Mouse (Mus musculus) lung, adult 2 months (tissue): ENCODE measurements around the gene Mlec. TPM values are rescaled to one million over a fixed set of nuclear protein-coding genes. Genes with fewer than 3 reads are reported as not detected.
"Not testable (repeated sequence)": the region's sequence is repeated elsewhere in the genome, so short reads cannot be mapped to it uniquely, and the experiment has no call there.

Source experiments
- DNase-seq: peaks from one replicate; pipeline ENCODE4 v3.0.0; 2022
- H3K4me1 ChIP-seq: fragments of 200-500 bp; 2 replicates; pipeline ENCODE4 v1.6.1; 2011; ENCODE audit warnings: low read length; ENCODE audit not compliant: control insufficient read depth, insufficient read depth
- H3K4me3 ChIP-seq: fragments of 200-500 bp; replicated peaks from 2 replicates; pipeline ENCODE3; 2011; ENCODE audit warnings: low read depth, mild to moderate bottlenecking, control low read depth, low read length; ENCODE audit errors: extremely low read depth
- CTCF ChIP-seq: fragments of 200-500 bp; IDR thresholded peaks from 2 replicates; pipeline ENCODE4 v1.5.1; 2011; ENCODE audit warnings: mild to moderate bottlenecking, low read length, control low read depth; ENCODE audit not compliant: insufficient read depth
- POLR2A ChIP-seq: fragments of 200-500 bp; IDR thresholded peaks from 2 replicates; pipeline ENCODE4 v1.6.1; 2011; ENCODE audit warnings: low read depth, mild to moderate bottlenecking, control low read depth, low read length, borderline replicate concordance; ENCODE audit errors: extremely low read depth
- WGBS: fragments of 180-500 bp; shearing (Covaris S2); methylation state at CpG from one replicate; pipeline ENCODE4 v1.1.7; 2018; 5-methylcytosine and 5-hydroxymethylcytosine counted together
- polyA plus RNA-seq: library from polyadenylated mRNA; depleted of rRNA; stranded (reverse); fragments of >200 nt; gene quantifications from 2 replicates; pipeline ENCODE4 v1.2.3, GENCODE M21; 2012

Mlec gene
- polyA plus RNA-seq, 1 experiment, result 53.8 TPM

- 57% methylated on average over 9 of the region's 9 CpGs for WGBS
Measured at GRCm38 (mm10) chr5:115165351-115165750, 7.4 kb upstream of the Mlec start.

GRCm38 (mm10) chr5:115164446-115164845 lies 6.5 kb upstream of the Mlec start:
- peaks cover 12% of the 10 kb centered on the region for H3K4me1 ChIP-seq
- not testable (repeated sequence) for H3K4me3 ChIP-seq, DNase-seq
- WGBS, result 78% methylated on average over 4 of the region's 4 CpGs

More at GRCm38 (mm10) chr5:115165351-115165750, 7.4 kb upstream of the Mlec start:
- DNase-seq, result no peak
- Histone ChIP-seq H3K4me3 (no peak overlapping the region), H3K4me1 (peaks cover 12% of the 10 kb centered on the region)
- TF ChIP-seq CTCF, result peak; percentile 43
- no peak for TF ChIP-seq POLR2A

DNA sequence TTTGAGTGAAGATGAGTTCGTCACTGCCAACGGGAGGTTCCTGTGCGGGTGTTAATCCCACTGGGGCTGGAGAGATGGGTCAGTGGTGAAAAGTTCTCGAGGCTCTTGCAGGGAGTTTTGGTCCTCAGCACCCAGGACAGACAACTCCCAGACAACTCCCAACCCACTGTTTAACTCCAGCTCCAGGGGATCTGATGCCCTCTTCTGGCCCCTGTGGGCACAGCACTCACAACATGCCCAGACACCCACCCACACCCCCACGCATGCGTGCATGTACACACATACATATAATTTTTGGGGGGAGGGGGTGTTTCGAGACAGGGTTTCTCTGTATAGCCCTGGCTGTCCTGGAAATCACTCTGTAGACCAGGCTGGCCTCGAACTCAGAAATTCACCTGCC lies 5.6 kb upstream of the Mlec start:
- peak; percentile 62 for DNase-seq
- no peak overlapping the region for H3K4me3 ChIP-seq
- TF ChIP-seq CTCF (peak; percentile 69), POLR2A (no peak)
- WGBS, result 48% methylated on average over 8 of the region's 8 CpGs
- H3K4me1 ChIP-seq, result peaks cover 12% of the 10 kb centered on the region

GRCm38 (mm10) chr5:115161940-115162279 lies 3.9 kb upstream of the Mlec start:
- H3K4me3 ChIP-seq, H3K4me1 ChIP-seq, DNase-seq: not testable (repeated sequence)
- WGBS, result 86% methylated on average over 1 of the region's 1 CpGs

- TF ChIP-seq POLR2A (no peak), CTCF (no peak)
- no peak for DNase-seq
- no peak overlapping the region for H3K4me3 ChIP-seq
- peaks cover 6% of the 10 kb centered on the region for H3K4me1 ChIP-seq
- WGBS, result 28% methylated on average over 13 of the region's 13 CpGs
Measured at GRCm38 (mm10) chr5:115161064-115161939, 3.3 kb upstream of the Mlec start.

- Histone ChIP-seq H3K4me3 (no peak overlapping the region), H3K4me1 (peaks cover 6% of the 10 kb centered on the region)
- 44% methylated on average over 6 of the region's 6 CpGs for WGBS
- DNase-seq, result no peak
- no peak for TF ChIP-seq POLR2A
- no peak for TF ChIP-seq CTCF
Measured at GRCm38 (mm10) chr5:115160655-115161054, 2.7 kb upstream of the Mlec start.

GRCm38 (mm10) chr5:115159165-115159564 lies 1.2 kb upstream of the Mlec start:
- no peak overlapping the region for H3K4me3 ChIP-seq
- no peak for DNase-seq
- H3K4me1 ChIP-seq, result peaks cover 15% of the 10 kb centered on the region
- WGBS, result 42% methylated on average over 12 of the region's 12 CpGs
- TF ChIP-seq POLR2A, result no peak
- TF ChIP-seq CTCF, result no peak

GRCm38 (mm10) chr5:115156933-115157589 lies 918 bp downstream of the Mlec start:
- peaks cover 28% of the 10 kb centered on the region for H3K4me1 ChIP-seq
- TF ChIP-seq POLR2A (no peak), CTCF (no peak)
- H3K4me3 ChIP-seq, result peak overlapping the region; percentile 80
- 1% methylated on average over 26 of the region's 26 CpGs for WGBS
- DNase-seq, result no peak

GRCm38 (mm10) chr5:115156401-115156800 lies 1.6 kb downstream of the Mlec start:
- no peak for DNase-seq
- Histone ChIP-seq H3K4me1 (peaks cover 27% of the 10 kb centered on the region), H3K4me3 (peak overlapping the region; percentile 43)
- TF ChIP-seq CTCF (no peak), POLR2A (no peak)
- 25% methylated on average over 7 of the region's 7 CpGs for WGBS

DNA sequence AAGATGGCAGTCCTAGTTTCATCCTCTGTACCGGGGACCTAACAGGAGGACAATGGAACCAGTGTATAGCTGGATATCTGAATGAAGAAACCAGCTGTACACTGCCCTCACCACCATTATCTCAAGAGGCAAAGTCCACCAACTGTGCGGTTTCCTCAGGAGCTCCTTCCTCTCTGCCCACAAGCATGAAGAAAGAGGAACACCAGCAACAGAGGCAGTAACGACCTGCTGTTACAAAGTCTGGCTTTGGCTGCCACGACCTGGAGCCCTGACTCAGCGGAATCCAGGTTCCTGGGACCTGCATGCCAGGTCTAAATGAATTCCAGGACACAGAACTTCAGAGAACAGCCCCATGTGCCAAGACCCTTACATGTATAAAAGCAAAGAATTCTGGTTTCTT lies 2.1 kb downstream of the Mlec start:
- DNase-seq, result no peak
- no peak for TF ChIP-seq POLR2A
- no peak for TF ChIP-seq CTCF
- Histone ChIP-seq H3K4me3 (peak overlapping the region; percentile 4), H3K4me1 (peaks cover 25% of the 10 kb centered on the region)
- WGBS, result 27% methylated on average over 5 of the region's 5 CpGs
